Comparison of ENCODE assay signal across 22 mouse cellular contexts in genomic region chr6:133868381-133868780, GRCm38 (mm10). TPM values are rescaled to one million over a fixed set of nuclear protein-coding genes. Genes with fewer than 3 reads are reported as not detected.
"Had no signal": no experiment of that assay in that cellular context is flagged by ENCODE, and none has a peak within 500 bp of the region (broad histone marks: within the 10 kb centered on the region; RNA-seq: fewer than 3 reads in every experiment).

No protein-coding gene starts in this region.

- H3K4me3 ChIP-seq: neural tube, embryonic 13.5 days; neural tube, embryonic 15.5 days; stomach, embryonic 15.5 days had no signal

- H3K27me3 ChIP-seq: neural tube, embryonic 13.5 days; neural tube, embryonic 15.5 days; stomach, embryonic 15.5 days had no signal

- DNase-seq: retina, postnatal 1 day; right cerebral cortex, adult 18-20 months; right cerebral cortex, postnatal 14 days; right cerebral cortex, postnatal 25 days; right cerebral cortex, postnatal 4 days; spleen, adult 18-20 months; thymus, adult 18-20 months; thymus, adult 2 months; thymus, postnatal 14 days; thymus, postnatal 25 days; thymus, postnatal 36 days; thymus, postnatal 4 days had no signal

- H3K9ac ChIP-seq: neural tube, embryonic 13.5 days; neural tube, embryonic 15.5 days; stomach, embryonic 15.5 days had no signal

- H3K4me2 ChIP-seq: neural tube, embryonic 13.5 days; neural tube, embryonic 15.5 days; stomach, embryonic 15.5 days had no signal

- H3K9me3 ChIP-seq: neural tube, embryonic 13.5 days; neural tube, embryonic 15.5 days; stomach, embryonic 15.5 days had no signal

- H3K4me1 ChIP-seq: neural tube, embryonic 13.5 days; neural tube, embryonic 15.5 days; stomach, embryonic 15.5 days had no signal

- H3K36me3 ChIP-seq: neural tube, embryonic 13.5 days; neural tube, embryonic 15.5 days; stomach, embryonic 15.5 days had no signal

- H3K27ac ChIP-seq: neural tube, embryonic 13.5 days; neural tube, embryonic 15.5 days; stomach, embryonic 15.5 days; stomach, postnatal 0 days had no signal

RNA-seq across cellular contexts. Expression of gene Kap, which starts 14.8 kb away (rescaled TPM):
- polyA plus RNA-seq: neural tube, embryonic 13.5 days; neural tube, embryonic 14.5 days; neural tube, embryonic 15.5 days; small intestine, adult 2 months; stomach, embryonic 14.5 days; stomach, embryonic 15.5 days; stomach, embryonic 16.5 days; stomach, postnatal 0 days; thymus, postnatal 0 days; urinary bladder, adult 2 months had no signal
